Mouse (Mus musculus) MEL (cell line): ENCODE measurements around the gene Gnai2. TPM values are rescaled to one million over a fixed set of nuclear protein-coding genes. Genes with fewer than 3 reads are reported as not detected.

Source experiments
- DNase-seq: peaks from one replicate; pipeline ENCODE4 v3.0.0; 2011; ENCODE audit warnings: low read depth, low spot score
- H3K27ac ChIP-seq: 2 replicates; pipeline ENCODE4 v1.5.1; 2012; ENCODE audit warnings: low read depth, mild to moderate bottlenecking, control low read depth, low read length, moderate library complexity; ENCODE audit not compliant: control insufficient read depth
- H3K27me3 ChIP-seq, 2 experiments: fragments of 150-350 bp in 1 of 2; sonication (generic) in 1 of 2; 2 replicates each; pipeline ENCODE4 v1.6.1; 2012; ENCODE audit warnings: low read length in 2 of 2, mild to moderate bottlenecking in 2 of 2, improper control_type of control experiment in 1 of 2, moderate library complexity in 1 of 2; ENCODE audit not compliant: insufficient read depth in 2 of 2, control insufficient read depth in 1 of 2
- H3K36me3 ChIP-seq, 2 experiments: 2 replicates each; pipeline ENCODE4 v1.6.1; 2012 to 2014; ENCODE audit warnings: low read length in 2 of 2, improper control_type of control experiment in 1 of 2, inconsistent platforms in 1 of 2, mild to moderate bottlenecking in 1 of 2; ENCODE audit not compliant: insufficient read depth in 2 of 2, control insufficient read depth in 1 of 2
- H3K4me1 ChIP-seq, 2 experiments: fragments of 150-350 bp in 1 of 2; sonication (generic) in 1 of 2; 2 replicates each; pipeline ENCODE4 v1.6.1; 2012; ENCODE audit warnings: low read length in 2 of 2, improper control_type of control experiment in 1 of 2, mild to moderate bottlenecking in 1 of 2; ENCODE audit not compliant: insufficient read depth in 2 of 2, control insufficient read depth in 1 of 2
- H3K4me3 ChIP-seq, 2 experiments: fragments of 150-350 bp in 1 of 2; sonication (generic) in 1 of 2; 2 replicates each; pipeline ENCODE4 v1.5.1; 2012; ENCODE audit warnings: low read depth in 2 of 2, low read length in 2 of 2, mild to moderate bottlenecking in 2 of 2, moderate library complexity in 2 of 2, control low read depth in 1 of 2, improper control_type of control experiment in 1 of 2; ENCODE audit not compliant: control insufficient read depth in 1 of 2, insufficient read depth in 1 of 2
- H3K79me2 ChIP-seq: 2 replicates; pipeline ENCODE4 v1.6.1; 2012; ENCODE audit warnings: mild to moderate bottlenecking, low read length, moderate library complexity; ENCODE audit not compliant: control insufficient read depth, poor library complexity, insufficient read depth
- H3K9ac ChIP-seq: 2 replicates; pipeline ENCODE4 v1.6.1; 2012; ENCODE audit warnings: low read depth, mild to moderate bottlenecking, control low read depth, low read length, moderate library complexity; ENCODE audit not compliant: control insufficient read depth, poor library complexity, severe bottlenecking
- H3K9me3 ChIP-seq: fragments of 150-350 bp; sonication (generic); replicated peaks from 2 replicates; pipeline ENCODE4 v1.6.1; 2012; ENCODE audit warnings: mild to moderate bottlenecking, low read length, improper control_type of control experiment, moderate library complexity; ENCODE audit not compliant: insufficient read depth
- CHD2 ChIP-seq: IDR thresholded peaks from 2 replicates; pipeline ENCODE4 v1.6.1; 2011; ENCODE audit warnings: low read length, improper control_type of control experiment
- CTCF ChIP-seq, 3 experiments: IDR thresholded peaks in 2 of 3; conservative IDR thresholded peaks in 1 of 3; 2 replicates each; pipeline ENCODE4 v1.5.1; 2011 to 2012; ENCODE audit warnings: low read length in 3 of 3, low read depth in 2 of 3, mild to moderate bottlenecking in 2 of 3, improper control_type of control experiment in 1 of 3, inconsistent platforms in 1 of 3, mixed read lengths in 1 of 3, moderate library complexity in 1 of 3; ENCODE audit not compliant: control insufficient read depth in 1 of 3, insufficient read depth in 1 of 3, poor library complexity in 1 of 3, severe bottlenecking in 1 of 3
- E2F4 ChIP-seq: IDR thresholded peaks from 2 replicates; pipeline ENCODE4 v1.6.1; 2011; ENCODE audit warnings: low read depth, low read length, improper control_type of control experiment, borderline replicate concordance
- GABPA ChIP-seq: IDR thresholded peaks from 2 replicates; pipeline ENCODE4 v1.6.1; 2012; ENCODE audit warnings: low read depth, mild to moderate bottlenecking, inconsistent platforms, low read length, improper control_type of control experiment, moderate library complexity
- GATA1 ChIP-seq: IDR thresholded peaks from 2 replicates; pipeline ENCODE4 v1.6.1; 2011; ENCODE audit warnings: low read depth, low read length, improper control_type of control experiment
- HCFC1 ChIP-seq: IDR thresholded peaks from 2 replicates; pipeline ENCODE4 v1.6.1; 2012; ENCODE audit warnings: low read depth, mild to moderate bottlenecking, inconsistent platforms, low read length, improper control_type of control experiment, moderate library complexity
- MEF2A ChIP-seq: IDR thresholded peaks from 2 replicates; pipeline ENCODE4 v1.6.1; 2014; ENCODE audit warnings: low read depth, mild to moderate bottlenecking, inconsistent platforms, low read length, improper control_type of control experiment; ENCODE audit not compliant: poor library complexity, insufficient replicate concordance, severe bottlenecking; ENCODE audit errors: extremely low read depth
- MYC ChIP-seq: IDR thresholded peaks from 2 replicates; pipeline ENCODE4 v1.6.1; 2011; ENCODE audit warnings: low read depth, mild to moderate bottlenecking, low read length, improper control_type of control experiment, moderate library complexity
- NELFE ChIP-seq: IDR thresholded peaks from 2 replicates; pipeline ENCODE4 v1.6.1; 2011; ENCODE audit warnings: low read depth, low read length, improper control_type of control experiment
- RAD21 ChIP-seq: IDR thresholded peaks from 2 replicates; pipeline ENCODE4 v1.6.1; 2011; ENCODE audit warnings: mild to moderate bottlenecking, low read depth, low read length, improper control_type of control experiment
- TAL1 ChIP-seq: IDR thresholded peaks from 2 replicates; pipeline ENCODE4 v1.6.1; 2012; ENCODE audit warnings: mild to moderate bottlenecking, inconsistent platforms, low read length, moderate library complexity, mixed read lengths
- UBTF ChIP-seq: IDR thresholded peaks from 2 replicates; pipeline ENCODE4 v1.6.1; 2012; ENCODE audit warnings: low read depth, mild to moderate bottlenecking, inconsistent platforms, low read length, improper control_type of control experiment, moderate library complexity, borderline replicate concordance; ENCODE audit not compliant: insufficient read depth
- USF1 ChIP-seq: IDR thresholded peaks from 2 replicates; pipeline ENCODE4 v1.6.1; 2014; ENCODE audit warnings: low read depth, mild to moderate bottlenecking, inconsistent platforms, low read length, improper control_type of control experiment, moderate library complexity
- ZKSCAN1 ChIP-seq: IDR thresholded peaks from 2 replicates; pipeline ENCODE4 v1.6.1; 2012; ENCODE audit warnings: low read depth, mild to moderate bottlenecking, inconsistent platforms, low read length, improper control_type of control experiment, moderate library complexity
- ZMIZ1 ChIP-seq: IDR thresholded peaks from 2 replicates; pipeline ENCODE4 v1.6.1; 2012; ENCODE audit warnings: low read depth, mild to moderate bottlenecking, inconsistent platforms, low read length, improper control_type of control experiment, moderate library complexity
- polyA plus RNA-seq, 2 experiments: library from polyadenylated mRNA; stranded (reverse) in 1 of 2; unstranded in 1 of 2; fragments of >175 nt in 1 of 2; fragments of >200 nt in 1 of 2; gene quantifications; 2 replicates each; pipeline versions ENCODE4 v1.2.1 to v1.2.4; 2012; ENCODE audit warnings: low replicate concordance in 2 of 2, low read depth in 1 of 2; ENCODE audit not compliant: insufficient read length in 2 of 2, insufficient read depth in 1 of 2, missing spikeins in 1 of 2
- total RNA-seq: library from RNA; depleted of rRNA; stranded (reverse); fragments of 300-350 nt; gene quantifications from 2 replicates; pipeline ENCODE4 v1.2.3, GENCODE M21; 2012

Gene Gnai2
- total and polyA plus RNA-seq, 3 experiments: 129 to 335 (median 137) TPM

DNA sequence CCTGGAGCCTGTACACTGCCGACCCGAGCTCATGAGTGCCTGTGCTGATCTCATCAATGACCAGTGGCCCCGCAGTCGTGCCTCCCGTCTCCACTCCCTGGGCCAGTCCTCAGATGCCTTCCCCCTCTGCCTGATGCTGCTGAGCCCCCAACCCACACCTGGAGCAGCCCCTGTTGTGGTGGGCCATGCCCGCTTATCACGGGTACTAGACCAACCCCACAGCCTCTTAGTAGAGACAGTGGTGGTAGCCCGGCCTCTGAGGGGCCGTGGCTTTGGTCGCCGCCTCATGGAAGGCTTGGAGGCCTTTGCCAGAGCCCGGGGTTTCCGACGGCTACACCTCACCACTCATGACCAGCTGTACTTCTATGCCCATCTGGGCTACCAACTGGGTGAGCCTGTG, 52.0 kb downstream of the Gnai2 start:
- DNase-seq: no peak
- Histone ChIP-seq H3K27ac (no peak overlapping the region), H3K79me2 (peaks cover 36% of the 10 kb centered on the region), H3K36me3 (peaks cover 0 to 18% of the 10 kb centered on the region in 2 experiments; a peak in 2 of 4 replicates), H3K4me1 (peaks cover 8 to 28% of the 10 kb centered on the region in 2 experiments; a peak in 3 of 4 replicates), H3K9me3 (no peaks in the 10 kb centered on the region), H3K27me3 (no peaks in the 10 kb centered on the region), H3K9ac (no peak overlapping the region), H3K4me3 (no peak overlapping the region)
- TF ChIP-seq MYC (no peak), USF1 (no peak), GABPA (no peak), E2F4 (no peak), NELFE (no peak), TAL1 (no peak)

DNA sequence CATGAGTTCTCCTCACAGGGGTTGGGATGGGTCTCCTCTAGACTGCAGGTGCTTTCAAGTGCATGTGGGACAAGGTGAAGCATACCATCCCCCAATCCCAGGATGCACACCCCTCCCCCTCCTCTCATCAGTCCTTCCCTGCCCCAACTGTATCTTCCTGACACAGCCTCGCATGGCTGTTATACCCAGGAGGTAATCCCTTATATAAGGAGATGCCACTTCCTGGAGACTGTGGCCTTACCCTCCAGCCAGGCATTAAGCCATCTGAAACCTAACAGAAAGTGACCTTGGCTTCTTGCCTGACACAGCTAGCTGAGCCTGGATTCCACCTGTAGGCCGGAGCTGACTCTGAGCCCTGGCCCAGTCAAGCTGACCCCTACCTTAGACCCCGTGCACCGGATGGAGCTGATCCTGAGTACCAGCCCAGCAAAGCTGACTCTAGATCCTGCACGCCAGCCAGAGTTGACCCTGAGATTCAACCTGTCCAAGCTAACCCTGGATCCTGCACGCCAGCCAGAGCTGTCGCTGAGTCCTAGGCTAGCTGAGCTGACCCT, 52.6 kb downstream of the Gnai2 start:
- H3K27me3 ChIP-seq: no peaks in the 10 kb centered on the region
- TF ChIP-seq HCFC1 (no peak), ZMIZ1 (no peak), USF1 (no peak), TAL1 (no peak), E2F4 (no peak), MEF2A (no peak), CTCF (IDR thresholded peaks at IDR 0.05 in 2 of 3, conservative IDR thresholded peaks at IDR 0.05 in 1 of 3; ENCODE audit: control insufficient read depth in 1 of 3, insufficient read depth in 1 of 3, low read depth in 2 of 3, low read length in 3 of 3, poor library complexity in 1 of 3, severe bottlenecking in 1 of 3) (no peak), RAD21 (no peak), UBTF (no peak), GABPA (no peak), GATA1 (no peak), CHD2 (no peak), ZKSCAN1 (no peak)
- H3K36me3 ChIP-seq: peaks cover 0 to 18% of the 10 kb centered on the region in 2 experiments; a peak in 2 of 4 replicates
- DNase-seq: no peak
- peak overlapping the region; percentile 81 to 98; a peak in 3 of 4 replicates for H3K4me3 ChIP-seq
- peaks cover 30% of the 10 kb centered on the region for H3K79me2 ChIP-seq
- H3K9me3 ChIP-seq: no peaks in the 10 kb centered on the region
- peak overlapping the region; percentile 78; the same call in 1 of the 2 replicates for H3K9ac ChIP-seq
- peak overlapping the region; percentile 55 for H3K27ac ChIP-seq
- H3K4me1 ChIP-seq: peaks cover 8 to 28% of the 10 kb centered on the region in 2 experiments; a peak in 3 of 4 replicates
